Mouse (Mus musculus) cortical plate, adult 2 months (tissue): ENCODE data around the gene Ablim1.

Source experiments
- CTCF ChIP-seq: fragments of 200-500 bp; IDR thresholded peaks from 2 replicates; pipeline ENCODE4 v1.5.1; 2011; ENCODE audit warnings: mild to moderate bottlenecking, control low read depth, low read length; ENCODE audit not compliant: insufficient read depth; ENCODE audit errors: extremely low read depth
- POLR2A ChIP-seq: fragments of 200-500 bp; IDR thresholded peaks from 2 replicates; pipeline ENCODE4 v1.6.1; 2011; ENCODE audit warnings: mild to moderate bottlenecking, low read length, control low read depth; ENCODE audit not compliant: insufficient read depth; ENCODE audit errors: extremely low read depth

GRCm38 (mm10) chr19:57217161-57217560 lies 97.6 kb downstream of the Ablim1 start:
- no peak for TF ChIP-seq POLR2A
- TF ChIP-seq CTCF: no peak
